Mouse (Mus musculus) lung, adult 18-20 months (tissue): ENCODE results near the gene Tff2.

Experiments
- DNase-seq, 2 experiments: peaks; one replicate each; pipeline ENCODE4 v3.0.0; 2022; ENCODE audit warnings: mixed read lengths in 2 of 2

The Tff2 gene

GRCm38 (mm10) chr17:31144040-31145037 lies at the start of gene Tff2:
Gene Tff2, minus strand, starts transcription at chr17:31144282.
- DNase-seq: peak; percentile 17 to 23

GRCm38 (mm10) chr17:31193360-31193759 lies 49.3 kb upstream of the Tff2 start:
- no peak for DNase-seq

- no peak for DNase-seq
Observed at GRCm38 (mm10) chr17:31192663-31193062, 48.6 kb upstream of the Tff2 start.

- no peak for DNase-seq
Observed at GRCm38 (mm10) chr17:31191825-31192224, 47.7 kb upstream of the Tff2 start.

GRCm38 (mm10) chr17:31187370-31187769 lies 43.3 kb upstream of the Tff2 start:
- DNase-seq: peak; percentile 62 to 65

GRCm38 (mm10) chr17:31184269-31184990 lies 40.3 kb upstream of the Tff2 start:
- DNase-seq: peak; percentile 52 to 64

DNA sequence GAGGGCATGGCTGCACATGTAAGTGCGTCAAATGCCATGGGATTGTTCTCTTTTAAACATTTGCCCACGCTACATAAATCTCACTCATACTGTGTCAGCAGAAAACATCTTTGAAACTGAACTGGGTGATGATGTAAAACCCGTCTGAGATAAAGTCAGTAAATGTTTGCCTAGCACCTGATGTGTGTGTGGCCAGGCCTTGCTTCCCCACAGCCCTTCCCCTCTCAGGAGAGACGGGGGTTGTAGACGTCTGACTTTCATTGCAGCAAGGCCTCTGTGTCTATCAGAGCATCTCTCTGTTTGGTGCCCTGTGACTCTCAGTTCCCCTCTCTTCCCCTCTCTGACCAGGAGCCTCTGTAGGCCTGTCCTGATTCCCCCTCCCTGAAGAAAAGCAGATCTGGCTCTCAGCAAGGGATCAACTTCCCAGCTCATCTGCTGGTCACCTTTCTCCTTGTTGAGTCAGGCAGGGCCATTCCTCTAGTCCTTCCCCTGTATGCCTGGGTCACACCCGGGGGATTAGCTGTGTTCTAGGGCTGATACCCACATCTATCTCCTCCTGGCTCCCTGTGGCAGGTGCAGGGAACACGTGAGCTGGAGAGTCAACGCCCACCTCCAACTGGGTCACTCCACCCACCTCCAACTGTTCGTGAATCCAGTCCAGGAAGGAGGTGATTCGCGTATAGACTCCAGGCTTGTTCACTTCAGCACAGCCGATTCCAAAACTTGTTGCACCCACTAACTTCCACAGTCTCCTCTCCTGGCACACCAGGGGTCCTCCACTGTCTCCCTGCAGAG lies 39.3 kb upstream of the Tff2 start:
- DNase-seq: peak; percentile 39 to 54

DNA sequence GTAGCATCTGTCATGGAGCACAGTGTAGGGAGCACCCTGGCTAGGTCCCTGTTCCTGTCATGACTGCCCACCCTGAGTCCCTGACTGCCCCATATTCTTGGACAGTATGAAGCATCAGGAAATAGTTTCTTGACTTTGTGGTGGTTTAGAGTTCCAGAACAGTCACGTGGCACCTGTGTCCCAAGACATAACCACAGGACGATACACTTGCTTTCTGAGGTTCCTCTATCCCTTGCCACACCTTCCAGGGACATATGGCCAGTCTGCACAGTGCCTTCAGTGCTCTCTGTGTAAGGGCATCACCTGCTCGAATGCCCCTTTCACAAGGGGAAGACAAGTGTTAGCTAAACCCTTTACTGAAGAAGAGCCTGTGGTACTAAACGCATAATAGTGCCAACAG lies 37.4 kb upstream of the Tff2 start:
- no peak for DNase-seq

- DNase-seq: no peak
Observed at GRCm38 (mm10) chr17:31176321-31176720, 32.2 kb upstream of the Tff2 start.

GRCm38 (mm10) chr17:31169796-31170195 lies 25.7 kb upstream of the Tff2 start:
- no peak for DNase-seq

DNA sequence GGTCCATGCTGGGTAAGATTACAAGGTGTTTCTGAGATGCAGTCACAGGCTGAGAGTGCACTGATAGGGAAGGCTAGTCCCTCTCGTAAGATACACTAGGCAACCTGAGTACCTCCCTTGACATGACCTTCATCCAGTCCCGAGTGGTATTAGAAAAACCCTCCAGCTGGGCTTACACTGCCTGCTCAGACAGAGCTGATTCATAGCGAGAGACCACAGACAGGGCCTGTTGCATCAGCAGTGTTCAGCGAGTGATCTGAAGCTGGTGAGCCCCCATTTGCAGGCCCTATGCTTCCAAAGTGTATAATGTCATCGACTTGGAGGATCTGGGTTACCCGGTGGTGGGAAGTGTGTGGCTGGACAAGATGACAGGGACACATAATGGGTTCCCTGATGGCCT lies 21.0 kb upstream of the Tff2 start, which contains the start of gene Tff1:
Gene Tff1, minus strand, starts transcription at position 151 of the 400 bp plus-strand sequence.
- DNase-seq: no peak

GRCm38 (mm10) chr17:31163821-31164220 lies 19.7 kb upstream of the Tff2 start:
- DNase-seq: no peak

- DNase-seq: no peak
Observed at GRCm38 (mm10) chr17:31162607-31163006, 18.5 kb upstream of the Tff2 start.

GRCm38 (mm10) chr17:31160291-31160690 lies 16.2 kb upstream of the Tff2 start:
- no peak for DNase-seq

DNA sequence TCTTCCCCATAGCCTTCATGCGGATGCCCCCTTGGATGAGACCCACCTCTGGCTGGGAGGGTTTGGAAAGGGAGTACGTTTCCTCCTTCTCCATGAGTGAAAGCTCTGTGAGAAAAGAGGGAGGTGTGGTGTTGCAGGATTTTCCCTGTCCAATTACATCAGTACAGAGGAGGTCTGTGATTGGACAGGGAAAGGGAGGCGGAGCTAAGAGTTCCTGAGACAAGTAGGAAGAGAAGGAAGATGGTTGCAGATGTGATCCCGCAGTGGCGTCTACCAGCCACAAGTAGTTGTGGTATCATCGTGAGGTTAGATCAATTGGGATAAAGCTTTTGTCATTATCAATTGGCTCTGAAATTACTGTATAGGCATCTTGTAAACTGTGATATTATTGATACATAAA lies 13.8 kb upstream of the Tff2 start:
- no peak for DNase-seq

GRCm38 (mm10) chr17:31153785-31154184 lies 9.7 kb upstream of the Tff2 start:
- DNase-seq: no peak

GRCm38 (mm10) chr17:31152966-31153499 lies 9.0 kb upstream of the Tff2 start:
- DNase-seq: no peak

GRCm38 (mm10) chr17:31152512-31152911 lies 8.4 kb upstream of the Tff2 start:
- no peak for DNase-seq

DNA sequence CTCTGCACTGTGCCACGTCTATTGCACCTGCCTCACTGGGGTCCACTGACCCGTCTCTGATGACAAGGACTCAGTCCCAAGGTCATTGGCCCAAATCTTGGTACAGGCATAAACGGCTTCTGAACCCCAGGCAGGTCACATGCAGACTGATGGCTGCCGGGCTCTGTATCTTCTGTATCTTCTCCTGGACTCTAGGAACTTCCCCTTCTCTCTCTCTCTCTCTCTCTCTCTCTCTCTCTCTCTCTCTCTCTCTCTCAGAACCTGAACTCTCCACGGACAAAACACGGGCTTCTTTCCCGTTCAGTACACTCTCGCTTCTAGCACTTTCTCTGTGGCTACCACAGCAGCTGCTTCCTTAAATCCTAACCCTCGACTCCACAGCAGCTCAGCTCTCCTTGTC lies 1.9 kb upstream of the Tff2 start:
- DNase-seq: no peak

- no peak for DNase-seq
Observed at GRCm38 (mm10) chr17:31142116-31142515, 2.0 kb downstream of the Tff2 start.

- peak; percentile 36 to 60 for DNase-seq
Observed at GRCm38 (mm10) chr17:31138398-31138797, 5.7 kb downstream of the Tff2 start.

- DNase-seq: no peak
Observed at GRCm38 (mm10) chr17:31136821-31137220, 7.3 kb downstream of the Tff2 start.

- DNase-seq: no peak
Observed at GRCm38 (mm10) chr17:31136291-31136690, 7.8 kb downstream of the Tff2 start.
